In the genomic region with DNA sequence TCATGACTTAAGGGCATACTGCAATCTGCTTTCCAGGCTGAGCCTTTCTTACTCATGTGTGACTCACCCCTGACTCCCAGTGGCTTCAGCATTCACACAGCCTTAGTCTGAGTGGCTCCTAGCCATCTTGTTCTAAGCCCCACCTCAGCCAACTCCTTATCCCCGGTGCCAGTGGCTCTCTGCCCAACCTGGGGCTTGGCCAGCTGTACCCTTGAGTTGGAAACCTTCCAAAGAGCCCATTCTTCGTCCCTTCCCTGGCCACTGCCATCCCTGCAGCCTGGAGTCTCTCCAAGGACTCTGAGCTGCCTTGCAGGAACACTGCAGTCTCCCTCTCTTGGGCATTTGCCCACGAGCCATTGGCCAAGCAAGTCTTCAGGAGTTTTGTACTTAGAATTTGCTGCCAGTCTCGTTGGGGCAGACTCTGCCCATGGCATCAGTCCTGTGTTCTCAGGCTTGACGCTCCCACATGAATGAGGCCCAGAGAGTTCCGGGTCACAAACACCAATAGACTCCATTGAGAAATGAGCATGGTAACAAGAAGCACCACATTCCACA, we compare ENCODE assay signal across 9 mouse cellular contexts.
DNase-seq lines count a peak whose midpoint lies in the region; ATAC-seq and TF ChIP-seq lines count a peak whose summit lies in the region.
"Had no signal": no experiment of that assay in that cellular context is flagged by ENCODE, and none has a peak within 500 bp of the region (broad histone marks: within the 10 kb centered on the region; RNA-seq: fewer than 3 reads in every experiment).

No protein-coding gene starts in this region.

- H3K4me3 ChIP-seq in kidney, embryonic 14.5 days (ENCODE audit: low read length): no peak overlapping the region
- no peak overlapping the region for H3K4me3 ChIP-seq in forebrain, embryonic 14.5 days (ENCODE audit: low read depth, low read length)
- no peak overlapping the region for H3K4me3 ChIP-seq in myocyte
- no peak overlapping the region for H3K4me3 ChIP-seq in liver, embryonic 12.5 days

- 77% methylated on average over 6 of the region's 6 CpGs for WGBS in kidney, embryonic 14.5 days
- WGBS in forebrain, embryonic 14.5 days: 41% methylated on average over 6 of the region's 6 CpGs
- WGBS in liver, embryonic 12.5 days (ENCODE audit: insufficient replicate concordance): 50% methylated on average over 6 of the region's 6 CpGs

- no peaks in the 10 kb centered on the region for H3K9me3 ChIP-seq in kidney, embryonic 14.5 days (ENCODE audit: control insufficient read depth, low read length)
- H3K9me3 ChIP-seq in forebrain, embryonic 14.5 days (replicated peaks; ENCODE audit: control insufficient read depth, low read length): no peaks in the 10 kb centered on the region
- no peaks in the 10 kb centered on the region for H3K9me3 ChIP-seq in liver, embryonic 12.5 days (replicated peaks)

- no peaks in the 10 kb centered on the region for H3K4me1 ChIP-seq in kidney, embryonic 14.5 days (ENCODE audit: control insufficient read depth, insufficient read depth, low read length)
- peaks cover 6% of the 10 kb centered on the region; the same call in 1 of the 2 replicates for H3K4me1 ChIP-seq in forebrain, embryonic 14.5 days (ENCODE audit: control insufficient read depth, insufficient read depth, low read length)
- no peaks in the 10 kb centered on the region for H3K4me1 ChIP-seq in liver, embryonic 12.5 days

- ATAC-seq in kidney, embryonic 14.5 days (ENCODE audit: low FRiP score, low TSS enrichment): no peak
- ATAC-seq in forebrain, embryonic 14.5 days: peak; percentile 85
- ATAC-seq in liver, embryonic 12.5 days: no peak

- H3K4me2 ChIP-seq in kidney, embryonic 14.5 days (replicated peaks; ENCODE audit: low read depth, low read length): no peak overlapping the region
- no peak overlapping the region for H3K4me2 ChIP-seq in forebrain, embryonic 14.5 days (ENCODE audit: low read length)
- peak overlapping the region; percentile 30 for H3K4me2 ChIP-seq in myocyte (ENCODE audit: low read depth)
- no peak overlapping the region for H3K4me2 ChIP-seq in liver, embryonic 12.5 days

- no peak overlapping the region for H3K27ac ChIP-seq in kidney, embryonic 14.5 days (ENCODE audit: low read depth, low read length)
- no peak overlapping the region for H3K27ac ChIP-seq in forebrain, embryonic 14.5 days (ENCODE audit: low read depth, low read length)
- H3K27ac ChIP-seq in liver, embryonic 12.5 days: no peak overlapping the region
- H3K27ac ChIP-seq: macrophage had no signal

- no peak overlapping the region for H3ac ChIP-seq in myocyte (ENCODE audit: control insufficient read depth, insufficient read length)

- no peaks in the 10 kb centered on the region for H3K27me3 ChIP-seq in kidney, embryonic 14.5 days (ENCODE audit: control insufficient read depth, insufficient read depth, low read length)
- 0 out of 2 replicates have a peak, but pooled peaks cover 2% of the 10 kb centered on the region for H3K27me3 ChIP-seq in forebrain, embryonic 14.5 days (replicated peaks; ENCODE audit: control insufficient read depth, insufficient read depth, low read length)
- H3K27me3 ChIP-seq in myocyte (ENCODE audit: control insufficient read depth, insufficient read depth, insufficient read length): no peaks in the 10 kb centered on the region
- 0 out of 2 replicates have a peak, but pooled peaks cover 3% of the 10 kb centered on the region for H3K27me3 ChIP-seq in liver, embryonic 12.5 days (replicated peaks)

- H3K36me3 ChIP-seq in kidney, embryonic 14.5 days (ENCODE audit: control insufficient read depth, insufficient read depth, low read length): no peaks in the 10 kb centered on the region
- H3K36me3 ChIP-seq in forebrain, embryonic 14.5 days (ENCODE audit: control insufficient read depth, insufficient read depth, low read length): no peaks in the 10 kb centered on the region
- no peaks in the 10 kb centered on the region for H3K36me3 ChIP-seq in myocyte (ENCODE audit: control insufficient read depth, insufficient read depth)
- H3K36me3 ChIP-seq in liver, embryonic 12.5 days: no peaks in the 10 kb centered on the region

- H3K9ac ChIP-seq in kidney, embryonic 14.5 days (ENCODE audit: low read depth, low read length): no peak overlapping the region
- no peak overlapping the region for H3K9ac ChIP-seq in forebrain, embryonic 14.5 days (ENCODE audit: low read length)
- no peak overlapping the region for H3K9ac ChIP-seq in liver, embryonic 12.5 days

- no peaks in the 10 kb centered on the region for H3K79me2 ChIP-seq in myocyte (ENCODE audit: control insufficient read depth, insufficient read depth)

- intact Hi-C loops in heart, postnatal 25 days (cut with DNase I): no loop called here

- no peak for TF ChIP-seq POLR2A in myocyte (IDR thresholded peaks at IDR 0.05; ENCODE audit: insufficient read length, low read depth)

- DNase-seq in kidney, adult 11 months: peak; percentile 75
- DNase-seq in forebrain, embryonic 14.5 days (ENCODE audit: low spot score): peak; percentile 89
- peak; percentile 34 for DNase-seq in heart, postnatal 25 days (ENCODE audit: low spot score)
- DNase-seq in layer of hippocampus, postnatal 36 days: peak; percentile 83 to 86
- no peak for DNase-seq in B cell, adult 2 months

TF ChIP-seq in myocyte, 11 proteins besides CTCF, POLR2A, EP300 and RAD21:
- TF ChIP-seq CEBPB (IDR thresholded peaks at IDR 0.05; ENCODE audit: insufficient read depth, poor library complexity, severe bottlenecking) (peak; percentile 26; the same call in 1 of the 2 replicates), TCF12 (IDR thresholded peaks at IDR 0.05; ENCODE audit: insufficient read depth, poor library complexity, severe bottlenecking) (no peak)

Comparison
In these comparisons a context has a peak if more than half of its experiments do, and no peak if none do; other contexts are left out.
1. DNase-seq: peak in kidney, adult 11 months (single experiment), forebrain, embryonic 14.5 days (single experiment), heart, postnatal 25 days (single experiment) and layer of hippocampus, postnatal 36 days (2 of 2); none in B cell, adult 2 months (0 of 2).